Mouse (Mus musculus): ENCODE data around the gene Lrig1. TPM values are rescaled to one million over a fixed set of nuclear protein-coding genes. Genes with fewer than 3 reads are reported as not detected.
A peak's percentile ranks its signal among the peaks of the same experiment; 100 is the strongest.

Lrig1 gene
- total and polyA plus RNA-seq, 2 experiments from 2014 or later, result 10.7 to 53.3 TPM

DNA sequence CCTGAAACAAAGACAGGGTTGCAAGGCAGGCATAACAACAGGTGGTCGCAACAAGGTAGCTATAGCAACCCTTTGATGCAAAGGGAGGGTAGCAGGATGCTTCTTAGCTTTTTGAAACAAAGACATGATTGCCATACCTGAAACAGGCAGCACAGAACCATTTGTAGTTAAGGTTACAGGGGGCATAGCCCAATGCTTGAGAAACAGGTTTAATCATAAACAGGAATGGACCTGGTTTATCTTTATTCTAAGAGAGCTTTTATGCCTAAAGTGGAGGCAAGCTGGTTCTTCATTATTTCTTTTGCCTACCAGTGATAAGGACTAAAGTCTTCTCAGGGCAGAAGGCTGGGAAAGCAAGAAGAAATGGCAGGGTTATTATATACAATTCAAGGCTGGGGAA is 50.3 kb downstream of the Lrig1 start:
- Histone ChIP-seq H3K27ac (ENCODE audit: low read depth, low read length) (no peak overlapping the region), H3K9ac (no peak overlapping the region)

DNA sequence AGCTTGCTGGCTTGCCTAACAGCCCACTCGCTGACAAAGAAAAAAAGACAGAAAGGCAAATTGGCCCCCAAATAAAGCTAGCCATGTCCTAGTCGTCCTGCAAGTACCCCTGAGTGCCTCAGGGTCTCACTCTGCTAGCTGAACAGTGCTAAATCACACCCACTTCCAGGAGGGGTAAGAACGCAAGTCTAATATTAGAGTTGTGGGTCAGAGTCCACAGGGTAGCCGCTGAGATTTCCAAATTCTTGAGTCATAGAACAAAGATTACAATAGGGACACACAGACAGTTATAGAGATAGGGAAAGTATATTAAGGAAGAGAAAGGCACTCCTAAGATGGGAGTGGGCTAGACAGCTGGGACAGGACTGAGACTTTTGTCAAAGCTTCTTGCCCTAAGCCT is 51.5 kb downstream of the Lrig1 start:
- no peaks in the 10 kb centered on the region for H3K27me3 ChIP-seq (ENCODE audit: insufficient read depth, low read length)
- H3K27ac ChIP-seq (ENCODE audit: low read depth, low read length), result 0 out of 2 replicates have a peak overlapping the region, but pooled peaks have one; percentile 50
- no peaks in the 10 kb centered on the region for H3K36me3 ChIP-seq (ENCODE audit: insufficient read depth)
- WGBS, result 40% methylated on average over 4 of the region's 4 CpGs
- H3K4me2 ChIP-seq (ENCODE audit: low read depth), result no peak overlapping the region
- no peak overlapping the region for H3K9ac ChIP-seq
- H3K4me1 ChIP-seq (ENCODE audit: insufficient read depth), result peaks cover 11% of the 10 kb centered on the region; the same call in 1 of the 2 replicates
- TF ChIP-seq CTCF (IDR thresholded peaks at IDR 0.05; ENCODE audit: low read depth), result no peak
- DNase-seq (no peak), ATAC-seq (no peak)
- no peaks in the 10 kb centered on the region for H3K9me3 ChIP-seq (ENCODE audit: low read length)
- H3K4me3 ChIP-seq (ENCODE audit: low read depth, low read length), result no peak overlapping the region

More for the DNA sequence above, 50.3 kb downstream of the Lrig1 start:
- H3K36me3 ChIP-seq (ENCODE audit: insufficient read depth), result no peaks in the 10 kb centered on the region
- no peak; the same call in 1 of the 2 replicates for ATAC-seq
- H3K27me3 ChIP-seq (ENCODE audit: insufficient read depth, low read length), result no peaks in the 10 kb centered on the region
- TF ChIP-seq CTCF (IDR thresholded peaks at IDR 0.05; ENCODE audit: low read depth), result no peak
- peaks cover 11% of the 10 kb centered on the region; the same call in 1 of the 2 replicates for H3K4me1 ChIP-seq (ENCODE audit: insufficient read depth)
- WGBS, result 53% methylated on average over 1 of the region's 1 CpGs
- DNase-seq, result no peak
- no peak overlapping the region for H3K4me2 ChIP-seq (ENCODE audit: low read depth)
- H3K9me3 ChIP-seq (ENCODE audit: low read length), result no peaks in the 10 kb centered on the region
- H3K4me3 ChIP-seq (ENCODE audit: low read depth, low read length), result no peak overlapping the region

DNA sequence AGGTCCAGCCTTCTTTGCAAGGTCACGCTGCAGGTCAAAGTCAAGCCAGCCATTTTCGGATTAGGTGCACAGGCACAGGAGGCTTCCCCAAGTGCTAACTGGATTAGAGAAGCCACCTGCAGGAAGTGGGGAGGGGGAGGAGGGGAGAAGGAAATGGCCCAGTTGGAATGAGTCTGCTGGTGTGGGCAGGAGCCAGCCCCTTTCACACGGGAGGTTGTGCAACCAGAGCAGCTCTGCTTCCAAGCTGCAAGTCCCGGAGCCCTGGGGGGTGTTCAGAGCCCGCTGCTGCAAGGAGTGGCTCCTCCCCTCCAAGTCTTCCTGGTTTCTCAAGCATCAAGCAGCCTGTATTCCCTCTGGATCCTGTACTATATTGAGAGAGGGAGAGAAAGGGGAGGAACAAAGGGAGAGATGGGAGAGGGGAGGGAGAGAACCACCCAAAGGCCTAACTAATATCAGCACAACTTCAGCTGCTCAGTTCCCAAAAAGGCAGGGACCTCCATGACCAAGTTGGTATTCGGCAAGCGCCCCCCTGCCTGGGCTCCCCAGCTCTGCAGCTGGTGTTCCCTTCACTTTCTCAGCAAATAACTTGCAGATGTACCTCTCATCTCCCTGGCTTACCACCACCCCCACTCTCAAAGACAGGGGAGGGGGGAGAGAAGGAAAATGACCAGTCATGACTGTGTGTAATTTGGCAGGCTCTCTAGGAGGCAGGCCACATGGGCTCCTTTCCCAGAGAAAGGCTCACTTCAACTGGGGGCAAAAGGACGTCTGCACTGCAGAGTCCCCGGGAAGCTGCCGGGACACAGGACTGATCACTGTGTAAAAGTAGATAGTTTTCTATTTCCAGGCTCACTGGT is 52.2 kb downstream of the Lrig1 start:
- no peak for TF ChIP-seq CTCF (IDR thresholded peaks at IDR 0.05; ENCODE audit: low read depth)
- H3K4me1 ChIP-seq (ENCODE audit: insufficient read depth), result peaks cover 11% of the 10 kb centered on the region; the same call in 1 of the 2 replicates
- H3K9ac ChIP-seq, result no peak overlapping the region
- H3K27ac ChIP-seq (ENCODE audit: low read depth, low read length), result peak overlapping the region; percentile 55; the same call in 1 of the 2 replicates
- ATAC-seq, result peak; percentile 88
- WGBS, result 14% methylated on average over 10 of the region's 10 CpGs
- H3K4me2 ChIP-seq (ENCODE audit: low read depth), result 0 out of 2 replicates have a peak overlapping the region, but pooled peaks have one; percentile 16
- H3K9me3 ChIP-seq (ENCODE audit: low read length), result no peaks in the 10 kb centered on the region
- no peaks in the 10 kb centered on the region for H3K27me3 ChIP-seq (ENCODE audit: insufficient read depth, low read length)
- H3K36me3 ChIP-seq (ENCODE audit: insufficient read depth), result no peaks in the 10 kb centered on the region
- DNase-seq, result peak; percentile 50
- H3K4me3 ChIP-seq (ENCODE audit: low read depth, low read length), result no peak overlapping the region

DNA sequence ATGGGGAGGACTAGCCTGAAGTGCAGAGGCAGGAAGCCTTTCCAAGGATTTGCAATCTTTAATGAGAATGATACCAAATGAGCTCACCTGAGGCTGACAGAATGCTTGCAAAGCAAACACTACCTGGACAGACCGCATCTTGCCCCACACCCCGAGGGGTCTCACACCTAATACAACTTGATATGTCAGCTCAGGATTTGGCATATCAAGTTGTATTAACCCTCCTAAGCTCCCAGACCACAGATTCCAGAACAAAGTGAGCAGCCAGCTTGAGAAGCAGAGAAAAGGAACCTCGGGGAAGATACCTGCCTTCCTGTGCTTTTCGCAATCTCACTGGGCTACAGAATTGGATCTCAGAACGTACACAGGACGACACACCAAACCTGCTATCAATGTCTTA is 53.1 kb downstream of the Lrig1 start:
- no peaks in the 10 kb centered on the region for H3K9me3 ChIP-seq (ENCODE audit: low read length)
- ATAC-seq (no peak), DNase-seq (no peak)
- peaks cover 11% of the 10 kb centered on the region; the same call in 1 of the 2 replicates for H3K4me1 ChIP-seq (ENCODE audit: insufficient read depth)
- TF ChIP-seq CTCF (IDR thresholded peaks at IDR 0.05; ENCODE audit: low read depth), result no peak
- H3K4me3 ChIP-seq (ENCODE audit: low read depth, low read length), result no peak overlapping the region
- no peaks in the 10 kb centered on the region for H3K27me3 ChIP-seq (ENCODE audit: insufficient read depth, low read length)
- H3K27ac ChIP-seq (ENCODE audit: low read depth, low read length), result no peak overlapping the region
- H3K4me2 ChIP-seq (ENCODE audit: low read depth), result no peak overlapping the region
- WGBS, result 78% methylated on average over 6 of the region's 6 CpGs
- 0 out of 2 replicates have a peak, but pooled peaks cover 3% of the 10 kb centered on the region for H3K36me3 ChIP-seq (ENCODE audit: insufficient read depth)
- no peak overlapping the region for H3K9ac ChIP-seq

DNA sequence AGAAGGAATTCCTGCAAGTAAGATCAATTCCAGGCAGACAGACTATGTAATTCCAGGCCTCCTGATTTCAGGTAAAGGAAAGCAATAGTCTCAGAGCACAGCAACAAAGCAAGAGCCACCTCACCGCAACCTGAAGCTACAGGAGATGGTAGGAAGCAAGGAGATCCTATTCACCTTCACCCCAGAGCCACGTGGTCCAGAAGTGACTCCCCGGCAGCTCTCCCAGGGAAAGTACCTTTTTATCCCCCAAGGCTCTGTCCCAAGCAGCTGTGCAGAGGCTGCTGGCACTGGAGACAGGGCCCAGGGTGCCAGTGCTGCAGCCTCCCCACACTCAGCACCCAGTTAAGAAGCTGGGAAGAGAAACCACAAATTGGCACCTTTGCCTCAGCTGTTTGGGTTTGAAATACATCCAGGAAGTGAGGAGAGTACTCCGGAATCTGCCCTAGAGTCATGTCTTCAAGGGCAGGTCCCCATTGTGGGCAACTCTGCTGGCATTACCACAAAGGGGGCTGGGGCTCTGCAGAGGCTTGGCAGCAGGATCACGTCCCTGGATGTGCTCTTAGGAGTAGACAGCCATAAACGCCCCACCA is 53.6 kb downstream of the Lrig1 start:
- H3K9me3 ChIP-seq (ENCODE audit: low read length), result no peaks in the 10 kb centered on the region
- DNase-seq (no peak), ATAC-seq (no peak)
- peaks cover 11% of the 10 kb centered on the region; the same call in 1 of the 2 replicates for H3K4me1 ChIP-seq (ENCODE audit: insufficient read depth)
- H3K9ac ChIP-seq, result no peak overlapping the region
- no peak overlapping the region for H3K4me3 ChIP-seq (ENCODE audit: low read depth, low read length)
- 59% methylated on average over 6 of the region's 6 CpGs for WGBS
- TF ChIP-seq CTCF (IDR thresholded peaks at IDR 0.05; ENCODE audit: low read depth), result no peak
- 0 out of 2 replicates have a peak, but pooled peaks cover 3% of the 10 kb centered on the region for H3K36me3 ChIP-seq (ENCODE audit: insufficient read depth)
- H3K27me3 ChIP-seq (ENCODE audit: insufficient read depth, low read length), result no peaks in the 10 kb centered on the region
- H3K27ac ChIP-seq (ENCODE audit: low read depth, low read length), result no peak overlapping the region
- H3K4me2 ChIP-seq (ENCODE audit: low read depth), result no peak overlapping the region

DNA sequence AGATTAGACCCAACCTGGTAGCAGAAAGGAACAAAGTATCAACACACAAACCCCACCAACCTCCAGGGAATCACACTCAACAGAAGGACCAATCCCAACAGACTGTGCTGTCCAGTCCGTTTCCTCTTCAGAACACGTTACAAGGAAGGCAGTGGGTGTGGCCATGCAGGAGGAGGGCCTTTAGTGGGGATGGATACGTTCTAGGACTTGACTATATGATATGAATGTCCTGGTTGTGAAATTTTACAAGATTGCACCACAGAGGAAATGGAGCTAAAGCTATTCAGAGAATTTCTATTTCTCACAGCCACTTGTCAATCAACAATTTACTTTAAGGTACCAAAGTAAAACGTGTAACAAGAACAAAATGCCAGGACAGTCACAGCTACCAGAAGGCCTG is 54.2 kb downstream of the Lrig1 start:
- DNase-seq (no peak), ATAC-seq (no peak)
- Histone ChIP-seq H3K4me3 (ENCODE audit: low read depth, low read length) (no peak overlapping the region), H3K36me3 (ENCODE audit: insufficient read depth) (0 out of 2 replicates have a peak, but pooled peaks cover 3% of the 10 kb centered on the region), H3K27ac (ENCODE audit: low read depth, low read length) (no peak overlapping the region), H3K4me1 (ENCODE audit: insufficient read depth) (peaks cover 11% of the 10 kb centered on the region; the same call in 1 of the 2 replicates), H3K27me3 (ENCODE audit: insufficient read depth, low read length) (no peaks in the 10 kb centered on the region), H3K9ac (no peak overlapping the region), H3K9me3 (ENCODE audit: low read length) (no peaks in the 10 kb centered on the region), H3K4me2 (ENCODE audit: low read depth) (no peak overlapping the region)
- 47% methylated on average over 4 of the region's 4 CpGs for WGBS
- TF ChIP-seq CTCF (IDR thresholded peaks at IDR 0.05; ENCODE audit: low read depth), result no peak

DNA sequence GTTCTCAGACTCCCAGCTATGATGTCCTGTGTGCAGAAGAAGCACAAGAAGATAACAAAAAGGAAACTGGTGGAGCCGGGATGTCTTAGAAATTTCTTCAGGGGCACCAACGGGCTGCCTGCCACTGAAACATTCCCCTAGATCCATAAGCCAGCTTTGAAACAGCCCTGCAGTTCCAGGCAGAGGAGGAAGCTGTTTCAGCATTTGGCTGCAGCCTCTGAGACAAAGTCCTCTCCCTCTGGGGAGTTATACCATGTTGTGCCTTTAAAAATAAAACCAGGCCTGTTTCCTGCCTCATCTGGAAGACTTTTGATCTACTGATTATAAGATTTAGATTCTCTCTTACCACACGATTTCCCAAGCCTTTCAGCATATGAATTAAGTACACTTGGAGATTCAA is 55.3 kb downstream of the Lrig1 start:
- no peak overlapping the region for H3K27ac ChIP-seq (ENCODE audit: low read depth, low read length)
- H3K9ac ChIP-seq, result no peak overlapping the region
- H3K27me3 ChIP-seq (ENCODE audit: insufficient read depth, low read length), result no peaks in the 10 kb centered on the region
- H3K4me2 ChIP-seq (ENCODE audit: low read depth), result no peak overlapping the region
- ATAC-seq (no peak), DNase-seq (no peak)
- no peak for TF ChIP-seq CTCF (IDR thresholded peaks at IDR 0.05; ENCODE audit: low read depth)
- peaks cover 11% of the 10 kb centered on the region; the same call in 1 of the 2 replicates for H3K4me1 ChIP-seq (ENCODE audit: insufficient read depth)
- 70% methylated on average over 3 of the region's 3 CpGs for WGBS
- no peaks in the 10 kb centered on the region for H3K9me3 ChIP-seq (ENCODE audit: low read length)
- no peak overlapping the region for H3K4me3 ChIP-seq (ENCODE audit: low read depth, low read length)
- 0 out of 2 replicates have a peak, but pooled peaks cover 3% of the 10 kb centered on the region for H3K36me3 ChIP-seq (ENCODE audit: insufficient read depth)

Measured in forebrain, postnatal 0 days (tissue).